Mouse (Mus musculus) embryonic facial prominence, embryonic 14.5 days (tissue): ENCODE measurements around the gene Mvp. TPM values are rescaled to one million over a fixed set of nuclear protein-coding genes. Genes with fewer than 3 reads are reported as not detected.

Experiments used
- ATAC-seq: fragments of 200-750 bp; cut with Nextera tagmentation; 2 replicates; pipeline ENCODE4 v1.8.0; 2017; ENCODE audit warnings: low read depth, moderate number of reproducible peaks, moderate TSS enrichment
- DNase-seq: peaks from one replicate; pipeline ENCODE4 v3.0.0-alpha.2; 2015; ENCODE audit warnings: low spot score
- H3K27ac ChIP-seq: fragments of 300-500 bp; sonication (generic); replicated peaks from 2 replicates; pipeline ENCODE4 v1.5.1; 2014; ENCODE audit warnings: low read depth, mild to moderate bottlenecking, low read length, moderate library complexity
- H3K27me3 ChIP-seq: fragments of 300-500 bp; sonication (generic); replicated peaks from 2 replicates; pipeline ENCODE4 v1.6.1; 2014; ENCODE audit warnings: low read length; ENCODE audit not compliant: control insufficient read depth, insufficient read depth
- H3K36me3 ChIP-seq: fragments of 300-500 bp; sonication (generic); 2 replicates; pipeline ENCODE4 v1.6.1; 2014; ENCODE audit warnings: low read length, mixed read lengths; ENCODE audit not compliant: control insufficient read depth, insufficient read depth
- H3K4me1 ChIP-seq: fragments of 300-500 bp; sonication (generic); 2 replicates; pipeline ENCODE4 v1.6.1; 2014; ENCODE audit warnings: antibody characterized with exemption, low read length; ENCODE audit not compliant: control insufficient read depth, insufficient read depth
- H3K4me2 ChIP-seq: fragments of 300-500 bp; sonication (generic); 2 replicates; pipeline ENCODE4 v1.6.1; 2014; ENCODE audit warnings: low read depth, mild to moderate bottlenecking, low read length, moderate library complexity, mixed read lengths
- H3K4me3 ChIP-seq: fragments of 300-500 bp; sonication (generic); 2 replicates; pipeline ENCODE4 v1.5.1; 2014; ENCODE audit warnings: low read depth, mild to moderate bottlenecking, low read length
- H3K9ac ChIP-seq: fragments of 300-500 bp; sonication (generic); 2 replicates; pipeline ENCODE4 v1.6.1; 2014; ENCODE audit warnings: low read depth, mild to moderate bottlenecking, low read length, moderate library complexity, mixed read lengths
- H3K9me3 ChIP-seq: fragments of 300-500 bp; sonication (generic); 2 replicates; pipeline ENCODE4 v1.6.1; 2016; ENCODE audit warnings: low read length; ENCODE audit not compliant: control insufficient read depth
- WGBS: fragments of 180-500 bp; shearing (Covaris S2); extraction: QIAGEN DNeasy Blood & Tissue Kit; methylation state at CpG from one replicate; pipeline ENCODE4 v1.1.7; 2014; 5-methylcytosine and 5-hydroxymethylcytosine counted together
- polyA plus RNA-seq: library from polyadenylated mRNA; unstranded; fragments of >200 nt; fragmentation: Nextera tagmentation; extraction: Ambion mirVana; gene quantifications from 2 replicates; pipeline ENCODE4 v1.2.1, GENCODE M21; 2014

Gene Mvp
- polyA plus RNA-seq, 1 experiment from 2014 or later = 9.9 TPM

GRCm38 (mm10) chr7:127009307-127010085 lies 4.9 kb downstream of the Mvp start:
- no peaks in the 10 kb centered on the region for H3K27me3 ChIP-seq

GRCm38 (mm10) chr7:127008239-127009019 lies 6.0 kb downstream of the Mvp start:
- peaks cover 15% of the 10 kb centered on the region for H3K36me3 ChIP-seq
- peak overlapping the region; percentile 48; the same call in 1 of the 2 replicates for H3K27ac ChIP-seq
- no peaks in the 10 kb centered on the region for H3K4me1 ChIP-seq
- H3K4me2 ChIP-seq = no peak overlapping the region
- no peaks in the 10 kb centered on the region for H3K27me3 ChIP-seq
- no peaks in the 10 kb centered on the region for H3K9me3 ChIP-seq
- peak; percentile 73 for ATAC-seq
- H3K4me3 ChIP-seq = no peak overlapping the region
- DNase-seq = peak; percentile 73
- H3K9ac ChIP-seq = no peak overlapping the region
- WGBS = 77% methylated on average over 7 of the region's 9 CpGs

More at GRCm38 (mm10) chr7:127009307-127010085, 4.9 kb downstream of the Mvp start:
- Histone ChIP-seq H3K4me1 (no peaks in the 10 kb centered on the region), H3K4me2 (no peak overlapping the region), H3K27ac (peak overlapping the region; percentile 48; the same call in 1 of the 2 replicates), H3K4me3 (no peak overlapping the region), H3K36me3 (peaks cover 25% of the 10 kb centered on the region), H3K9ac (no peak overlapping the region), H3K9me3 (no peaks in the 10 kb centered on the region)
- WGBS = 86% methylated on average over 17 of the region's 17 CpGs
- DNase-seq (no peak), ATAC-seq (no peak)

GRCm38 (mm10) chr7:127007313-127008024 lies 7.0 kb downstream of the Mvp start:
- peaks cover 5% of the 10 kb centered on the region for H3K36me3 ChIP-seq
- no peak overlapping the region for H3K4me2 ChIP-seq
- H3K4me3 ChIP-seq = no peak overlapping the region
- no peak for ATAC-seq
- no peaks in the 10 kb centered on the region for H3K4me1 ChIP-seq
- H3K27ac ChIP-seq = no peak overlapping the region
- no peaks in the 10 kb centered on the region for H3K9me3 ChIP-seq
- DNase-seq = no peak
- 73% methylated on average over 6 of the region's 6 CpGs for WGBS
- no peaks in the 10 kb centered on the region for H3K27me3 ChIP-seq
- H3K9ac ChIP-seq = no peak overlapping the region

GRCm38 (mm10) chr7:127004122-127004875 lies 10.1 kb downstream of the Mvp start:
- Histone ChIP-seq H3K36me3 (no peaks in the 10 kb centered on the region), H3K4me3 (no peak overlapping the region), H3K27me3 (no peaks in the 10 kb centered on the region), H3K9ac (no peak overlapping the region), H3K9me3 (no peaks in the 10 kb centered on the region), H3K27ac (no peak overlapping the region), H3K4me1 (no peaks in the 10 kb centered on the region), H3K4me2 (no peak overlapping the region)
- DNase-seq = no peak
- WGBS = 72% methylated on average over 4 of the region's 4 CpGs
- no peak for ATAC-seq

GRCm38 (mm10) chr7:127003620-127004019 lies 10.8 kb downstream of the Mvp start:
- ATAC-seq (no peak), DNase-seq (no peak)
- Histone ChIP-seq H3K4me2 (no peak overlapping the region), H3K27ac (no peak overlapping the region), H3K4me3 (no peak overlapping the region), H3K36me3 (no peaks in the 10 kb centered on the region), H3K4me1 (no peaks in the 10 kb centered on the region), H3K9me3 (no peaks in the 10 kb centered on the region), H3K9ac (no peak overlapping the region), H3K27me3 (no peaks in the 10 kb centered on the region)
- WGBS = 85% methylated on average over 5 of the region's 5 CpGs

- Histone ChIP-seq H3K4me2 (no peak overlapping the region), H3K27ac (no peak overlapping the region), H3K9me3 (0 out of 2 replicates have a peak, but pooled peaks cover 5% of the 10 kb centered on the region), H3K9ac (no peak overlapping the region), H3K4me1 (no peaks in the 10 kb centered on the region), H3K36me3 (no peaks in the 10 kb centered on the region), H3K4me3 (no peak overlapping the region), H3K27me3 (no peaks in the 10 kb centered on the region)
- DNase-seq (no peak), ATAC-seq (no peak)
- 77% methylated on average over 10 of the region's 10 CpGs for WGBS
Measured at GRCm38 (mm10) chr7:126999568-126999967, 14.9 kb downstream of the Mvp start.

GRCm38 (mm10) chr7:126996449-126996848 lies 18.0 kb downstream of the Mvp start:
- no peak for DNase-seq
- no peak overlapping the region for H3K9ac ChIP-seq
- ATAC-seq = no peak
- WGBS = 78% methylated on average over 4 of the region's 4 CpGs
- H3K27ac ChIP-seq = no peak overlapping the region
- 0 out of 2 replicates have a peak, but pooled peaks cover 5% of the 10 kb centered on the region for H3K9me3 ChIP-seq
- H3K4me1 ChIP-seq = no peaks in the 10 kb centered on the region
- no peak overlapping the region for H3K4me3 ChIP-seq
- no peak overlapping the region for H3K4me2 ChIP-seq
- H3K36me3 ChIP-seq = no peaks in the 10 kb centered on the region
- H3K27me3 ChIP-seq = no peaks in the 10 kb centered on the region

- no peak overlapping the region for H3K4me3 ChIP-seq
- H3K4me1 ChIP-seq = no peaks in the 10 kb centered on the region
- no peak overlapping the region for H3K4me2 ChIP-seq
- H3K9ac ChIP-seq = no peak overlapping the region
- no peaks in the 10 kb centered on the region for H3K36me3 ChIP-seq
- DNase-seq = no peak
- no peaks in the 10 kb centered on the region for H3K27me3 ChIP-seq
- no peak overlapping the region for H3K27ac ChIP-seq
- 60% methylated on average over 8 of the region's 8 CpGs for WGBS
- H3K9me3 ChIP-seq = no peaks in the 10 kb centered on the region
- ATAC-seq = no peak
Measured at GRCm38 (mm10) chr7:126988816-126989215, 25.6 kb downstream of the Mvp start.
